Mouse (Mus musculus): ENCODE results near the gene Ank2. TPM values are rescaled to one million over a fixed set of nuclear protein-coding genes. Genes with fewer than 3 reads are reported as not detected.

Ank2 gene
- total RNA-seq, 2 experiments from 2014 or later, result 108 to 109 TPM

GRCm38 (mm10) chr3:127257279-127257925, 241.7 kb downstream of the Ank2 start:
- peak; percentile 29 to 46 for DNase-seq
- intact Hi-C loops (cut with DNase I), result no loop called here

DNA sequence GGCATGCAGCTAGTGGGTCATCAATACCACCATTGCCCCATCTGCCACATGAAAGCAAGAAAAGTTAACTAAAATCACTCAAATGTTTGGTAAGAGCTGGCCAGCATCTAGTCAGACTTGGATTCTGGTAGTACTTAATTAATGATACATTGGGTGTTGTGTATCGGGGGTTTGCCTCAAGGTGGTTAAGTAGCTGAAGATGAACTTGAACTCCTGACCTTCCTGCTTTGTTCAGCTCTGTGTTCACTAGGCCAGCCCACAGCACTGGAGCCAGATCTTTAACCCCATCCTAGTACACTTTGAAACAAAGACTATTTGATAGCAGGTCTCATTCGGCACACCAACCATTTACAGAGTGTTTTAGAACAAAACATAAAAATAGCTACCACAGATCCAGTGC, 242.5 kb downstream of the Ank2 start:
- DNase-seq, result no peak
- intact Hi-C loops (cut with DNase I), result no loop called here

- intact Hi-C loops (cut with DNase I), result no loop called here
- no peak for DNase-seq
These were observed 248.2 kb downstream of the Ank2 start for GRCm38 (mm10) chr3:127250930-127251329.

DNA sequence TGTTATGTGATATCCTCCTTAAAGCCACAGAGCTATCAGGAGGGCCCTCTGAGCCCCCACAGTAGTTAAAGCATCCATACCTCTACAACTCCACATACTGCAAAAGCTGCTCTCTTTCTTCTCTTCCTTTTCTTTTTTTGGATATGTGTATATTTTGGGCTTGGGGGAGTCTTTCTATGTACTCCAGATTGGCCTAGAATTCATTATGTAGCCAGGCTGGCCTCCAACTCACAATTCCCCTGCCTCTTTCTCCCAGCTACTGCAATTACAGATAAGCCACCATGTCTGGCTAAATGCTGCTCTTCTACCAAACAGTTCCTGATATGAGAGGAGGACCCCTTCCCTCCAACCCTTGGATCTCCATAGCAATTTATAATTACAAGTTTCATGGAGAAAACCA, 250.5 kb downstream of the Ank2 start:
- intact Hi-C loops (cut with DNase I), result no loop called here
- no peak for DNase-seq

DNA sequence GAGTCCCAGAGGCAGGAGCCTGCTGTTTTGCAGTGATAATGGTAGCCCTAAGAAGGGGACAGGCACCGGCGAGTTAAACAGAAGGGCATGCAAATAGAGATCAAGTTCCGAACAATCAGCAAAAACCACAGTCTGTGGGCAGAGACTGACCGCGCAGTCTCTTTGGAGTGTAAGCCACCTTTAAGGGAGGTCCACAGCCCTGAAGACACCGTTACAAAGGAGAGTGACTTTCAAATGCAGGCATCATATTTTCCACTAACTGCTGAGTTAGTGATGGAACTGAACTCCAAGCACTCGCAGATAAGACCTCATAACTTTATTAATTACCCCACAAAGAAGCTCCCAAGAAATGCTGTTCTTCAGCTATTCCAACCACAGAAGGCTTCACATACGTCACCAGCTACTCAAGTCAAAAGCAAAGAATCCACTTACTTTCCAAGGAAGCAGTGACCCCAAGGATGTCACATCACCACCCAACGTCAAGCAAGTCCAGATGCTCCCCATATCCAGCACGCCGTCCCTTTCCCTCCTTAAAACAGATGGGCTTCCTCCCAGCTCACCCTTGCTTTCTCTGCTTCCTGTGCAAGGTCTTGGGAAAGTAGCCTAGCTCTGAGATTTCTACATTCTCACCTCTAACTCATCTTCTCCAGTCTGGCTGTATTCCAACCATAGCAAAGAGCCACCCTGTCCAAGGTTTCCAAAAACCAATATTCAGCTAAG, 252.0 kb downstream of the Ank2 start:
- DNase-seq, result no peak
- intact Hi-C loops (cut with DNase I), result no loop called here

DNA sequence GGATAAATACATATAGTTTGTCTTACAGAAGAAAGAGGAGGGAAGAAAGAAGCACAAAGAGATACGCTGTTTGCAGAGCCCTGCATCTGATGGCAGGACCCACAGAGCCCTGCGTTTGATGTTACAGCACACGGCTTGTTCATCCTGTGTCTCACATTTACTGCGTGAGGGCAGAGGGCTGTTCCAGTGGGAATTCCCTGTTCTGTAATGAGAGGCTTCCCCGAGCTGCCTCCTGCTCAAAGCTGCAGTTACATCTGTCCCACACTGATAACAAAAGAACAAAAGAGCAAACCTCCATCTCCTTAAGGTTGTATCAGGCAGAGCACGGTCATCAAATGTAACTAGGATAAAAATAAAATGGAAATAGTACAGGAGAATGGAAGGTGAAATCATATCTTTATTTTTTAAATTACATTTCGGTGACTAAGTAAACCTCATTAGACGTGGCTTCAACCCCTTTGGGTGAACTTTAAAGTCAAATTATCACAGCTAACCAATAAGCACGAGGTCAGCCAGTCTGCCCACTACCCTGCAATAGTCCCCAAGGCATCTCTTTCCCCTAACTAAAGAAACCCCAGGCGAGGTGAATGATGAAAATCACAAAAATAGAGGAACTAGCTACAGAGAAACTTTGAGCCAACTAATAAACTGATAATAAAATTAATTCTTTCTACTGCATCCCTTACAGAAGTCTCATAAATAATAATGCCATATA, 255.1 kb downstream of the Ank2 start:
- intact Hi-C loops (cut with DNase I), result no loop called here
- DNase-seq, result no peak

DNA sequence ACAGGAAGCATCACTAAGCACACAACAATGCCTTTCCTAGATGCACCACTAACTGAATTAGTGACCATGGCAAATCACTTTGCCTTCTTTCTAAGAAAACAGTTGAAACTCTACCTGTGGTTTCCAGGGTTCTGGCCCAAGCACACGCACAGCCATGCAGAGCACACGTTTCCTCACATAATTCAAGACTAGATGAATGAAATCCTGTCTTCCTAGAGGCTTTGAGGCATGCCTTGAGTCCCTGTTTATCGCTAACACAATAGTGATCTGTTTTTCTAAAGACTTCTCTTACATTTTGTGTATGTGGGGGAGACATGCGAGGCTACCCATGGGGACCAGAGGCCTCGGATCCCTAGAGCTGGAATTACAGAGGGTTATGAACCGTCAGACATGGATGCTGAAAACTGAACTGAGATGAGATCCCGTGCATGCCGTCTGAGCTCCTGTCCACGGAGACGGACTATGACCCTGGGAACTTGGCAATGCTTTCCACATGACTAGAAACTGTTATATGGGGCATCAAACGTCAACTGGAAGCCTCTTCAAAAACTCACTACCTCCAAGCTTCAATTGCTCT, 256.8 kb downstream of the Ank2 start:
- intact Hi-C loops (cut with DNase I), result no loop called here
- no peak for DNase-seq

GRCm38 (mm10) chr3:127235271-127235670, 263.9 kb downstream of the Ank2 start:
- no peak for DNase-seq
- intact Hi-C loops (cut with DNase I), result no loop called here

- intact Hi-C loops (cut with DNase I), result no loop called here
These were observed 273.1 kb downstream of the Ank2 start for GRCm38 (mm10) chr3:127225799-127226730.

DNA sequence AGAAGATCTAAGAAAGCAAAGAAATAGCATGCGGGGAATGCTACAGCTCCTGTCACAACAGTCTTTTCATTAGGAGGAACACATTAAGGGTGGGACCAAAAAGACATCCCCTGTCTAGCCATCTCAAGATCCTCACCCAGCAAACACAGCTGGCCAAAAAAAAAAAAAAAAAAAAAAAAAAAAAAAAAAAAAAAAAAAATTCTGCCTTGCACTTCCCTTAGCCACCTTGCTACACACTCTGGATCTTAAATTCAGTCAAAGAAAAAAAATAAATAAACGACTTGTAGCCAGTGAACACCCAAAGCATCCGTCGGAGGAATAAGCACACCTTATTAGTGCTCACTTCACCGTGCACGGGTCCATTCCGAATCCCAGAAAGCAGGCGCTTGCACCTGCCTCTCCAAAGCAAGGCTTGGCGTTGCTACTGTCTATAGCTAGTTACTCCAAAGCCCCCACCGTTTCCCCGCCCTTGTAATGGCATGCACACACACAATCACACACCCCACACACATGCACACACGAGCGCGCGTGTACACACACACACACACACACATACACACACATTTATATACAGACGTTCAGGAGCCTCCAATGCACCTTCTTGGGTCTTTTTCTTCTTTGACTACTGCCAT, 273.9 kb downstream of the Ank2 start:
- intact Hi-C loops (cut with DNase I), result no loop called here
- DNase-seq, result no peak

More at GRCm38 (mm10) chr3:127225799-127226730, 273.1 kb downstream of the Ank2 start:
- DNase-seq, result no peak

DNA sequence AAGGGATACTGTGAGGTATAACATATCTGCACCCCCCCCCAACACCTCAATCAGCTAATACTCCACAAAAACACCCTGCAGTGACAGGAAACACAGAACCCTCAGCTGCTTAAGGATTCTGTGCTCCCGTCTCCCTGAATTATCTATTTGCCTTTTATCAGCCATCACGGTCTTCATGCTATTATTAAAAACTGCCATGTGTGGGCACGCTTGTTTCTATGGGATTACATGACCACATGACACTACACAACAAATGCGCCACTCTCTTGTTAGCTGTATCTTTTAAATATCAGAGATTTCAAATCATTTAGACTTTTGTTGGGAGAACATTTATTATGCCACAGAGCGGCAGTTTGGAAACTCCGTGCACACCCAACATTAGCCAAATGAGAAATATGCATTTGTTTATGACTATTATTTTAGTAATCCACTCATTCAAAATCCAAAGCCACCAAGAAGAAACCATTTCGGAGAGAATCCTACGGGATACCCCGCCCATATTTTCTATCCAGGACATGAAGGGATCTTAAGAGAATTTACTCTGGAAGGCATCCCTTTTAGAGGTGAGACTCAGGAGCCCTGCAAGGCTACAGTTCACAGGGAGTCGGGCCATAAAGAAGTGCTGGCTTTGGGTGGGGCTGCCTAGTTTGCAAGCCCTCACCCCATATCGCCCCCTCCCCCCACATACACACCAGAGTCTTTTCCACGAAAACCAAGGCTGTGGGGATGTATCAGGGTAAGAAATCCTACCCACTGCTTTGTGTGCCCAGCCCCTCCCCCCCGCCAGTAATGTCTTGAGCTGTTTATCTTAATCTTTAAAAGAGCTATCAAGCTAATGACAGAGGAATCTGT, 274.6 kb downstream of the Ank2 start:
- intact Hi-C loops (cut with DNase I), result no loop called here

DNA sequence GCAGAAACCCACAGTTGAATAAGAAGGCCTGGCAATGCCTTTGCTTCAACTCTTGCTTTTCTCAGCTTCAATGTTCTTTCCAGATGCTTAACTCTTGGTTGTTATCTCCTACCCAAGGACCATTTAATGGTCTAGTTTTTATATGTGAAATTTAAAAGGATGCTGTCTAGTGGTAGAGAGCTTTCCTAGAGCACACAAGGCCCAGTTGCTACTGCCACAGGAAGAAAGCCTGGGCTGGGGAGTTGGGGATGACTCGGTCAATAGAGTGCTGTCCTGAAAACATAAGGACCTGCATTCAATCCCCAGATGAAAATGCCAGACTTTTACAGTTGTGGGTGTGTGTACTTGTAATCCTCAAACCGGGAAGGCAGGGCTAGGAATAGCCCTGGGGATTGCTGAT, 277.1 kb downstream of the Ank2 start:
- intact Hi-C loops (cut with DNase I), result no loop called here
- DNase-seq, result no peak

More for the DNA sequence above, 274.6 kb downstream of the Ank2 start:
- DNase-seq, result no peak

DNA sequence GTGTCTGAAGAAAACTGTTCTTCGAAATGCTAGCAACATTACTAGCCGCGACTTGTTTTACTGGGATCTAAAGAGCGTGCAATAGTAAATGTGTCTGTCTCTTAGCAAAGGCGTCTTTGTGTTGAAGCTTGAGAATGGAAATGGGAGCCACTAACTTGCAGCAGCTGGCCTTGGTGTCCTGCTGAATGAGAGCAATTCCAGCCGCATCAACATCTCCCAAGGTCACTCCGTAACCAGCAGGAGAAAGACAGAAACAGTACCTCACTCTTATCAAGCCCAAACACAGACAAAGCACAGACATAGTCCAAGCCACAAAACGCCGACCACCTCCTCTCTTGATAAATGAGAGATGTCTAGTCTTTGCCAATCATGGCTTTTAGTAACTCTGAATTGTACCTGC, 278.3 kb downstream of the Ank2 start:
- intact Hi-C loops (cut with DNase I), result no loop called here
- no peak for DNase-seq

DNA sequence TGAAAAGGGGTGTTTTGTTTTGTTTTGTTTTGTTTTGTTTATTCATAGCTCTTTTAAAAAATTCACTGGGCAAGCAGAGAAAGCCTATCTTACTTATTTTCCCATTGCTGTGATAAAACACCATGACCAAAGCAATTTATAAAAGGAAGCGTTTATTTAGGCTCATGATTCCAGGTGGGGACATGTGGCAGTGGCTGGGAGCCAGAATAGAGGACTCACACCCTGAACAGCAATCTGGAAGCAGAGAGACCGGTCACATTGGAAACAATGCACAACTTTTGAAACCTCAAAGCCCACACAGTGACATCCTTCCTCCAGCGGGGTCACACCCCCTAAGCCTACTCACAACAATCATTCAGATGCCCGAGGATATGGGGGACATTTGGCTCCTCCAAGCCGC, 285.6 kb downstream of the Ank2 start:
- intact Hi-C loops (cut with DNase I), result no loop called here
- no peak for DNase-seq

- DNase-seq, result no peak
- intact Hi-C loops (cut with DNase I), result no loop called here
These were observed 288.0 kb downstream of the Ank2 start for GRCm38 (mm10) chr3:127211119-127211518.

- intact Hi-C loops (cut with DNase I), result no loop called here
These were observed 288.6 kb downstream of the Ank2 start for GRCm38 (mm10) chr3:127210552-127210951.

GRCm38 (mm10) chr3:127208871-127209270, 290.3 kb downstream of the Ank2 start:
- intact Hi-C loops (cut with DNase I), result no loop called here
- no peak for DNase-seq

More at GRCm38 (mm10) chr3:127210552-127210951, 288.6 kb downstream of the Ank2 start:
- DNase-seq, result no peak

DNA sequence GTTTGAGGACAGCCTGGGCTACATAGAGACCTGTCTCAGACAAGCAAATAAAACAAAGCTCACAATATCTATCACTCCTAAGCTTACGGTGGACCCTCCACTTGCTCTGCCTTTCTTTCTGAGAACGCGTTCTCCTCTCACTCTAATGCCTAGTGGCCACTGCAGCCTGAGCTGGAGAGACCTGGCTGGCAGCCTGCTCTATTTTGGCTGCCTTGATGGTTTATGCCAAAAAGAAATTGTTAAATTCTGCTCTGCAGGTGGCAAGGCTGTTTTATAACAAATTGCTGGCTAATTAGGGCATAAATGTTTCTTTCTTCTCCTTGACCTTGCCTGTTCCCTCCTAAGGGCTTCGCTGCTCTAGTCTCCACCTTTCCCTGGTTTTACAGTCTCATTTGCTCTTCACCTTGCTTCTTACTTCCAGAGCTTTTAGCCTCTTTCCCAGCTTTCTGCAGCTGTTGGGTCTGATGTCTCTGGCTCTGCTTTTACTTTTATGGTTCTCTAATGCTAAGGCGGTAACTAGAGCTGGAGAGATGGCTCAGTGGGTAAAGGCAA, 293.2 kb downstream of the Ank2 start:
- DNase-seq, result no peak
- intact Hi-C loops (cut with DNase I), result no loop called here

Data from gastrocnemius, postnatal 36 days (tissue).